Mouse (Mus musculus) neutrophil, adult 5-6 weeks (primary cell): ENCODE data around the gene Kazn. TPM values are rescaled to one million over a fixed set of nuclear protein-coding genes. Genes with fewer than 3 reads are reported as not detected.

Experiments used
- total RNA-seq: library from RNA; stranded (forward); fragments of 200-1000 nt; gene quantifications from 2 replicates; pipeline ENCODE4 v1.2.3, GENCODE M21; 2017

Kazn gene
- total RNA-seq, 1 experiment from 2014 or later: not detected

Other genes starting within 250 kb of the Kazn start
- gene Fhad1, start 224.3 kb downstream of the Kazn start, total RNA-seq: not detected in 2 replicates
- 2.3 and 2.5 TPM in 2 replicates for gene Tmem51, start 155.1 kb downstream of the Kazn start, total RNA-seq